Mouse (Mus musculus) lung, adult 2 months (tissue): Measurements from ENCODE around the gene Hoxd9.

Experiments used
- CTCF ChIP-seq: fragments of 200-500 bp; IDR thresholded peaks from 2 replicates; pipeline ENCODE4 v1.5.1; 2011; ENCODE audit warnings: mild to moderate bottlenecking, low read length, control low read depth; ENCODE audit not compliant: insufficient read depth
- POLR2A ChIP-seq: fragments of 200-500 bp; IDR thresholded peaks from 2 replicates; pipeline ENCODE4 v1.6.1; 2011; ENCODE audit warnings: low read depth, mild to moderate bottlenecking, control low read depth, low read length, borderline replicate concordance; ENCODE audit errors: extremely low read depth

- peak; percentile 31; the same call in 1 of the 2 replicates for TF ChIP-seq CTCF
- no peak for TF ChIP-seq POLR2A
Observed at GRCm38 (mm10) chr2:74686301-74686987, 11.1 kb upstream of the Hoxd9 start.
